Mouse (Mus musculus) CH12F3 (cell line): ENCODE results near the gene Slc39a7.

Experiments used
- in situ Hi-C: fragments of 300-500 bp; cut with MboI; formaldehyde crosslinking; loops from 2 replicates; pipeline ENCODE4 v1.14.3; 2020; ENCODE audit warnings: low sequenced_read_pairs

The Slc39a7 gene

DNA sequence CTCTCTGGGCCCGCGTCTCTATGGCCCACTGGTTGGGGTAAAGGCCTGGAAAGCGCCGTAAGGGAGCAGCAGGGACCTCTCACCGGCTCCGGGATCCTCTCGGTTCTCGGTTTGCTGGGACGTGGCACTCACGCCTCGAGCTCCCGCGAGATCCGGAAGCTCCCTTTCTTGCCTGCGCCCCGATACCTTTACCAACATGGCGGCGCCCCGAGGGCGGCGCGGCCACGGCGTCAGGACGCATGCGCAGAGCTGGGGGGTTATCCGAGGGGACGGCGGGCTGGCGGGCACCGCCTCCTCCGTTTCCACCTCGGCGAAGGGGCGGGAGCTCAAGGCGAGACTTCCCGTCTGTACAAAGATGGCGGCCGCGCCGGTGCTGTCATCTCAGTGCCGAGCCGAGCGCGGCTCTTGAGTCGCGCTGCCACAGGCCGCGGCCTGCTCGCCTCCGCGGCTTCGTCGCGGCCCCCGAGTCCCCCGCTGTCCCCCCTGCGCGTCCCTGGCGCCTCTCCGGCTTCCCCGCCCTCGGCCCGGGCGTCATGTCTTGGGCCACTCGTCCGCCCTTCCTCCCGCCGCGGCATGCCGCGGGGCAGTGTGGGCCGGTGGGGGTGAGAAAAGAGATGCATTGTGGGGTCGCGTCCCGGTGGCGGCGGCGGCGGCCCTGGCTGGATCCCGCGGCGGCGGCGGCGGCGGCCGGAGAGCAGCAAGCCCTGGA lies at the start of gene Slc39a7, which contains the start of gene Rxrb:
Slc39a7 (minus strand) TSS at position 218 of the 709 bp plus-strand sequence.
Rxrb (plus strand) TSS at position 348 of the 709 bp plus-strand sequence.
- in situ Hi-C loops = no loop called here

GRCm38 (mm10) chr17:34079621-34080020 lies 48.1 kb upstream of the Slc39a7 start:
- in situ Hi-C loops = loop anchor here (5.0 kb wide), 1 partner anchor 88 kb away; no protein-coding TSS in a partner anchor

DNA sequence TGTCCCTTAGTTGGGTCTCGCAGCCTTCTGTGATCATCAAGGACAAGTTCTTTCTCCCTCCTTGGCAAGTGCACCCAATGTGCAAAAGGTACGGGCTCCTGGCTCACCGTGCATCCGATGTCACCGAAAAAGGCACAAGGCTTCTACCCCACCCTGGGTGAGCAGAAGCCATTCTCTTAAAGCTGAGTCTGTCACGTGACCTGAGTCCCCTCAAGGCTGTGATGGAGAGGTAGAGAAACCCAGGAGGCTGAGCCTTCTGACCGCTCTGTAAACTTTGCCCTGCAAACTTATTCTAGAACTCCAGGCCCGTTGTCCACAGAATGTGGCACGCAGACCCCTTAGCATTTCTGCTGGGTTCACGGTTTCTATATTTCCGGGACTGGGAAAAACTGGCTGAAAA lies 47.5 kb upstream of the Slc39a7 start:
- in situ Hi-C loops = no loop called here

- in situ Hi-C loops = no loop called here
Observed at GRCm38 (mm10) chr17:34078148-34078547, 46.7 kb upstream of the Slc39a7 start.

GRCm38 (mm10) chr17:34077549-34077948 lies 46.1 kb upstream of the Slc39a7 start:
- in situ Hi-C loops = no loop called here

GRCm38 (mm10) chr17:34075271-34075670 lies 43.8 kb upstream of the Slc39a7 start:
- in situ Hi-C loops = no loop called here

DNA sequence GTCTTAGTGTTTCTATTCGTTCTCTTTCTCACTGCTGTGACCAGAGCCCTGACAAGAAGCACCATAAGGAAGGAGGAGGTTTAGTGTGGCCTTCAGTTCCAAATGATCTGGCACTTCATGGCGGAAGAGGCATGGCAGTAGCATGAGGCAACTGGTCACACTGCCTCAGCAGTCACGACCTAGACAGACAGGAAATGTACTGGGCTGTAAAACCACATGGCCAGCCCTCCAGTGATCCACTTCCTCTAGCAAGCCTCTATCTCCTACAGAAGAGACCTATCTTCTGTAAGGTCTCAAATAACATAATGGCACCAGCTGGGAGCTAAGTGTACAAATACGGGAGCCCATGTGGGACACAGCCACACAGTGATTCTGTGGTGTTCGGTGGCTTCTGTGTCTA lies 40.6 kb upstream of the Slc39a7 start:
- in situ Hi-C loops = no loop called here

GRCm38 (mm10) chr17:34068864-34069263 lies 37.4 kb upstream of the Slc39a7 start:
- in situ Hi-C loops = no loop called here

DNA sequence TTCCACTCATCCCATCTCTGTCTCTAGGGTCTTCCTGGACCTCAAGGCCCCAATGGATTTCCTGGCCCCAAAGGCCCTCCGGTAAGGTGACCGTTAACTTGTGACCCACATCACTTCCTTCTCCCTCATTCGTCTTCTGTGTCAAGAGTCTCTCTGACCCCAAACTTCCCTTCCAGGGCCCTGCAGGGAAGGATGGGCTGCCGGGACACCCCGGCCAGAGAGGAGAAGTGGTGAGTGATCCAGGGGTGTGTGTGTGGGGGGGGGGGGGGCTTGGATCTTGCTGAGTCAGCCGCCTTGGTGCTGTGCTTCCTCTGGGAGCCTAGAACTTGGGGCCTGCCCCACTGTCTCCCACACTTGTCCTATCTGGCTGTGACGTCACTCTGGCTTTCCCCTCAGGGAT lies 25.7 kb upstream of the Slc39a7 start:
- in situ Hi-C loops = no loop called here

DNA sequence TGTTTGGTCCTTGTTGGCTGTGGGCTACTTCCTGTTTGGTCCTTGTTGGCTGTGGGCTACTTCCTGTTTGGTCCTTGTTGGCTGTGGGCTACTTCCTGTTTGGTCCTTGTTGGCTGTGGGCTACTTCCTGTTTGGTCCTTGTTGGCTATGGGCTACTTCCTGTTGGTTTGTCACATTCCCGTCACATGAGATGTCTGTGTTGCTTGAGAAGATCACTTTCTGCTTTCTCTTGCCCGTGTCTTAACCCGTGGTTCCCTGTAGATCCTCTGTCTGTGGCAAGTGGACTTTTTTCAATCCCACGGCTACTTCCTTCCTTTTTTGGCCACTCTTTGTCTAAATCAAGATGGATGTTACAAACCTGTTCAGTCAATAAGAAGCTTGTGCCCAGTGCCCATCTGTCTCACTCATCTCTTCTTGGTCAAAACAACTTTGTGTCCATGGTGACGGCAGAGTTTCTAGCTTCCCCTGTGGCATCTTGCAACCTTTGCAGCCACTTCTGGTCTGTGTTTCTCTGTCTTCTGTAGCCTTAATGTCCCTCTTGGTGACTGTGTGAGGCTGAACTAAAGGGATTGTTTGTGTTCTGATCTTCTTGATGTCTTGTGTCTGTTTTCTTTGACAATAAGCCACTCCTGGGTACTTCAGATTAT lies 16.0 kb upstream of the Slc39a7 start:
- in situ Hi-C loops = no loop called here

DNA sequence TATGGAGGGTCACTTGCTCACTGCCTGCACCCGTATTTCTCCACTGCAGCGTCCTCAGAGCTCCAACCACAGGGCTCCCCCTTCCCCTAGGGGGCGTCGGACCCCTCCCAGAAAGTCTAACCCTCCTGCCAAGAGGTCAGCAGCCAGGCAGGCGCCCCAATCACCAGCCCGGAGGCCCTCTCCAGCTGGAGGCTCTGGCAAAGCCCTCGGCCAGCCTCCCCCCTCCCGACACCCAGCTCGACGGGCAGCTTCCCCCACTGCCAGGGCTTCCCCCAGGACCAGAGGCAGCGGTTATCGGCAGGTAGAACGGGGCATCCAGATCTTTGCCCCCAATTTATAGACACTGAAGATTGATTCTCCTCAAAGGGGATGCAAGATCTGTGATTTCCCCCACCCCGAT lies 14.5 kb upstream of the Slc39a7 start:
- in situ Hi-C loops = no loop called here

- in situ Hi-C loops = no loop called here
Observed at GRCm38 (mm10) chr17:34039562-34040450, 8.3 kb upstream of the Slc39a7 start.

DNA sequence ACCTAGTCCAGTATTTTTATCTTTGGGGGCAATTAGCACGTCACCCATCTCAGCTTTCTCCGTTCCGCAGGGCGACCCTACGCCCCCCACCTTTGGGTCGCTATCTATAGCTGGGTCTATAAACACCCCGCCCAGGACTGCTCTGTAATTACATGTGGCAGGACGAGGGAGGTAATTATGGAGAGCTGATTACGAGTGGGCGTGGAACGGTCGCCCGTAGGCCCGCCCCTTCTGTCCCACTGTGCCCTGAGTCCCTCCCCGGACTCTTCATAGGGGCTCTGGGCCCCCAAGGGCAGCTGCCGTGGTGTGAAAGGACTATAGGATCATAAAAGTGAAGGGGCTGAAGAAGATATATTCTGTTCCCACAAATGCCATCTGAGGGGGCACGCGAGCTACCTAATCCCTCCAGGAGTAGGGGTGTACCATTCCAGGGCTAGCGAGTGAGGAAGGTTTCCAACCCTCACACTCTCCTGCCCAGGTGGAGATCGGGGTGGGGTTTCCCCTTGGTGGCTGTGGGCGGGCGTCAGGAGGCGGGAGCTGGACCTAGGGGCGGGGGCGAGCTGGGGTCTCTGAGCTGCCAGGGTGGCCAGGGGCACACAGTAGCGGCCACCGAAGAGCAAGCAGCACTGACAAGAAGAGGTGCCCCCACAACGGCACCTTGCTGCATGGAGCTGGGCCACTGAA lies 7.5 kb upstream of the Slc39a7 start, which contains the start of gene Col11a2:
Col11a2 (plus strand) TSS at position 560 of the 684 bp plus-strand sequence.
- in situ Hi-C loops = no loop called here

GRCm38 (mm10) chr17:34038440-34038839 lies 7.0 kb upstream of the Slc39a7 start:
- in situ Hi-C loops = no loop called here

DNA sequence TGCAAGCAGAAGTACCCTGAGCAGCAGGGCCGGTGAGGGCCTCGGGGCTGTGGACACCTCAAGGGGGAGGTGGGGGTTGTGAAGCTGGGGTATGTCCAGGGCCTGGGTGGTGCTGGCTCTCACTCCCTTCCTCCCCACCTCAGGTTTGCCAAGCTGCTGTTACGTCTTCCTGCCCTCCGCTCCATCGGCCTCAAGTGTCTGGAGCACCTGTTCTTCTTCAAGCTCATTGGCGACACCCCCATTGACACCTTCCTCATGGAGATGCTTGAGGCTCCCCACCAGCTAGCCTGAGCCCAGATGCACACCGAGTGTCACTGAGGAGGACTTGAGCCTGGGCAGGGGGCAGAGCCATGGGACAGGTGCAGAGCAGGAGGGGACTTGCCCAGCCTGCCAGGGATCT lies 5.8 kb upstream of the Slc39a7 start:
- in situ Hi-C loops = no loop called here

- in situ Hi-C loops = no loop called here
Observed at GRCm38 (mm10) chr17:34036647-34037046, 5.2 kb upstream of the Slc39a7 start.

GRCm38 (mm10) chr17:34035517-34035916 lies 4.0 kb upstream of the Slc39a7 start:
- in situ Hi-C loops = no loop called here

DNA sequence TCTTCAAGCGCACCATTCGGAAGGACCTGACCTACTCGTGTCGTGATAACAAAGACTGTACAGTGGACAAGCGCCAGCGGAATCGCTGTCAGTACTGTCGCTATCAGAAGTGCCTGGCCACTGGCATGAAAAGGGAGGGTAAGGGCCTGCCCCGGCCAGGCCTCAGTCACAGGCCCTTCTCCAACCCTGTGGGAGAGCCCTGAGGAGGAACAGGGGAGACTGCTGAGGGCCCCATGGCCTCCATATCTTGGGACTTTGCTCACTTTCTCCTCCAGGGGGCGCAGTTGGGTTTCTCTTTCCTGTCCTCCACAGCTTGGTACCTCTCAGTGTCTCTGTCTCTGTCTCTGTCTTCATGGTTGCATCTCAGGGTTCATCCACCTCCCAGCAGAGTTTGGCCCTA lies 2.6 kb upstream of the Slc39a7 start:
- in situ Hi-C loops = no loop called here

DNA sequence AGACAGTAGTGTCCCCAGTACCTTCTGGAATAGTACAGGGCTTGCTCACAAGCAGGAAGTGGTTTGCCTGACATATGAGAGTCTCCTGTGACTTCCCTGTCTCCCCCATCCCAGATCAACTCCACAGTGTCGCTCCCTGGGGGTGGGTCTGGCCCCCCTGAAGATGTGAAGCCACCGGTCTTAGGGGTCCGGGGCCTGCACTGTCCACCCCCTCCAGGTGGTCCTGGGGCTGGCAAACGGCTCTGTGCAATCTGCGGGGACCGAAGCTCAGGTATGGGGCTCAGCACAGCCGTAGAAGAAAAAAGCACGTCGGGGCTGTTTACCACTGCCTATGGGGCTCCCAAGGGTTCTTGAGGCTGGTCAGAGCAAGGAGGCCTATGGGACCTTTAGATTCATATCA lies 2.0 kb upstream of the Slc39a7 start:
- in situ Hi-C loops = no loop called here

DNA sequence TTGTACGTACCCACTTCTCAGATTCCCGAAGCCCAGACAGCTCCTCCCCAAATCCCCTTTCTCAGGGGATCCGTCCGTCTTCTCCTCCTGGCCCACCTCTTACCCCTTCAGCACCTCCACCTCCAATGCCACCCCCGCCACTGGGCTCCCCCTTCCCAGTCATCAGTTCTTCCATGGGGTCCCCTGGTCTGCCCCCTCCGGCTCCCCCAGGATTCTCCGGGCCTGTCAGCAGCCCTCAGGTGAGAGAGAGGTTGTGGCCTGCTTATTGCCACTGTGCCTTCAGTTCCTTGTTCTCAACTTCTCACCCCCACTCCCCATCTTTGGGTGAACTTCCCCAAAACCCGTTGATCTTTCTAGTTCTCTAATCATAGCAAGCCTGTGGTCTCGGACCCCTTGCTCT lies 1.3 kb upstream of the Slc39a7 start:
- in situ Hi-C loops = no loop called here

DNA sequence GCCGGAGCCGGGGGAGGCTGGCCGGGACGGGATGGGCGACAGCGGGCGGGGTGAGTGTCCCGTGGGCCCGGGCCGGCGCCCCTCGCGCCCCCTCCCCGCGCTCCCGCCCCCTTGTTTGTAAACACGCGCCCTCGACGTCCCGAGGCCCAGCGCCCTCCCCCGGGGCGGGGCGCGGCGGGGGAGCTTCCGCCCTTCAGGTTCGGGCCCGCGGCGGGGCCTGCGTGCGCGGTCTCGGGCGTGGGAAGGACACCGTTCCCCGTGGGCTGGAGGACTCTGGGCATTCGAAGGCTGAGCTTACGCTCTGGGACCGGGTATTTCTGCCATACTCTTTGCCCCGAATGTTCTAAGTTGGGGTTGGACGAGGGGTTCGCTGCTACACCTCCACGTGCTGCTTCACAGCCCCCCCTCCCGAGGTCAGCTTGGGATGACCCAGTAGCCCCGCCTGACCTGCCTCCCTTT lies 721 bp upstream of the Slc39a7 start:
- in situ Hi-C loops = no loop called here
